Mouse (Mus musculus) stomach, adult 2 months (tissue): ENCODE data around the gene Arl5a. TPM values are rescaled to one million over a fixed set of nuclear protein-coding genes. Genes with fewer than 3 reads are reported as not detected.

Source experiments
- polyA plus RNA-seq: library from polyadenylated mRNA; depleted of rRNA; stranded (reverse); fragments of >200 nt; gene quantifications from 2 replicates; pipeline ENCODE4 v1.2.3, GENCODE M21; 2012; rRNA removed

Gene Arl5a
- polyA plus RNA-seq = 1.7 and 2.1 TPM in 2 replicates

GRCm38 (mm10) chr2:52424747-52425522 lies at the start of gene Arl5a:
Gene Arl5a (minus strand): TSS chr2:52424901.

GRCm38 (mm10) chr2:52378448-52378804 lies 46.3 kb downstream of the Arl5a start, which contains the start of gene Neb:
Gene Neb (minus strand): TSS chr2:52378474.

Other genes with a start within 250 kb of the Arl5a start
- gene Neb, start 46.4 kb downstream of the Arl5a start, polyA plus RNA-seq = 0.76 and 3.1 TPM in 2 replicates